Mouse (Mus musculus) megakaryocyte, embryonic 14.5 days (primary cell): ENCODE data around the gene Krt14.

Source experiments
- FLI1 ChIP-seq: IDR thresholded peaks from 2 replicates; pipeline ENCODE4 v1.6.1; 2012; ENCODE audit warnings: low read length, inconsistent platforms, mixed read lengths
- GATA1 ChIP-seq: IDR thresholded peaks from 3 replicates; pipeline ENCODE4 v1.6.1; 2012; ENCODE audit warnings: mixed read lengths, low read length, inconsistent platforms, borderline replicate concordance

DNA sequence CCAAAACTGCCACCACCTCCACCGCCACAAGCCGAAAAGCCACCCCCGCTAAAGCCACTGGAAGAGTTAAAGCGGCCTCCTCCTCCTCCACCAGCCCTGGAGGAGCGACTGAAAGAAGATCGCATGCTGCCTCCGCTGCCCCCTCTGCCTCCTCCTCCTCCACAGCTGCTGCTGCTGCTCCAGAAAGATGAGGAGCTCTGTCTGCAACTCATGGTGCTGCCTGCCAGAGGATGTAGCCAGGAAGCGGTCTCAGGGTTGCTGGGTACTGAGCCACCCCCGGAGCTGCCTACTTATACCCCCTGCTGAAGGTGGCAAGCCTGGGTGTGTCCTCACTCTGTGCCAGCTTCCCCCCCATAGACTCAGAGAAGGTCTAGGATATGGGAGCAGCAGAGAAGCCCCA is 14.4 kb downstream of the Krt14 start, which contains the start of gene Krt9:
- TF ChIP-seq GATA1 (no peak), FLI1 (no peak)
